Mouse (Mus musculus) heart, embryonic 15.5 days (tissue): ENCODE results near the gene Map10. TPM values are rescaled to one million over a fixed set of nuclear protein-coding genes. Genes with fewer than 3 reads are reported as not detected.
A peak's percentile ranks its signal among the peaks of the same experiment; 100 is the strongest.

ENCODE experiments used
- ATAC-seq: fragments of 200-750 bp; cut with Nextera tagmentation; replicated peaks from 2 replicates; pipeline ENCODE4 v1.8.0; 2017; ENCODE audit warnings: low read depth, moderate TSS enrichment; ENCODE audit not compliant: insufficient number of reproducible peaks, insufficient read depth, low FRiP score
- H3K27ac ChIP-seq: fragments of 300-500 bp; sonication (generic); 2 replicates; pipeline ENCODE4 v1.5.1; 2015; ENCODE audit warnings: mild to moderate bottlenecking, inconsistent platforms
- H3K27me3 ChIP-seq: fragments of 300-500 bp; sonication (generic); 2 replicates; pipeline ENCODE4 v1.6.1; 2015; ENCODE audit warnings: inconsistent platforms
- H3K36me3 ChIP-seq: fragments of 300-500 bp; sonication (generic); 2 replicates; pipeline ENCODE4 v1.6.1; 2015; ENCODE audit warnings: mild to moderate bottlenecking, inconsistent platforms
- H3K4me1 ChIP-seq: fragments of 300-500 bp; sonication (generic); replicated peaks from 2 replicates; pipeline ENCODE4 v1.6.1; 2015; ENCODE audit warnings: inconsistent platforms
- H3K4me2 ChIP-seq: fragments of 300-500 bp; sonication (generic); 2 replicates; pipeline ENCODE4 v1.6.1; 2015; ENCODE audit warnings: inconsistent platforms, mild to moderate bottlenecking, moderate library complexity
- H3K4me3 ChIP-seq: fragments of 300-500 bp; sonication (generic); 2 replicates; pipeline ENCODE4 v1.5.1; 2015; ENCODE audit warnings: mild to moderate bottlenecking, inconsistent platforms
- H3K9ac ChIP-seq: fragments of 300-500 bp; sonication (generic); 2 replicates; pipeline ENCODE4 v1.6.1; 2015; ENCODE audit warnings: mild to moderate bottlenecking, inconsistent platforms
- H3K9me3 ChIP-seq: fragments of 300-500 bp; sonication (generic); replicated peaks from 2 replicates; pipeline ENCODE4 v1.6.1; 2016; ENCODE audit warnings: inconsistent platforms
- whole genome bisulfite sequencing: fragments of 180-500 bp; shearing (Covaris S2); methylation state at CpG from one replicate; pipeline ENCODE4 v1.1.7; 2015; ENCODE audit warnings: mixed read lengths; 5-methylcytosine and 5-hydroxymethylcytosine counted together
- polyA plus RNA-seq: library from polyadenylated mRNA; unstranded; fragments of >200 nt; fragmentation: Nextera tagmentation; extraction: Ambion mirVana; gene quantifications from 2 replicates; pipeline ENCODE4 v1.2.1, GENCODE M21; 2015

Gene Map10
- polyA plus RNA-seq, 1 experiment from 2014 or later: 6.6 TPM

DNA sequence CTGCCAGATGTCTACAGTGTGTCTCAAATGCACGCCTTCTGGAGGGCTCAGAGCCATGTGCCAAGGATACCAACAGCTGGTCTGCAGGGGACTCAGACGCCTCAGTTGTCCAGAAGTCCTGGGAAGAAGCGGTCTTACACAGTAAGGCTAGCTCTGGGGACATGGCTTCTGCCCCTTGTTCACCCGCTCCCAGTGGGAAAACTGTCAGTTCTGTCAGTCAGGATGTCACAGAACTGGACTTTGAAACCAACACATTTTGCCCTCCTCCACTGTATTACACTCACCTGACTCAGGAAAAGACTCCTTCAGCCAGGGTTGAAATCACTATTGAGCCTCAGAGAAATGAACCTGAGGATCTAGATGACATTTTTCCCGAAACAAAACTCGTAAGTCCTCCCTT lies 802 bp downstream of the Map10 start:
- H3K4me2 ChIP-seq: peak overlapping the region; percentile 93
- WGBS: 94% methylated on average over 6 of the region's 6 CpGs

DNA sequence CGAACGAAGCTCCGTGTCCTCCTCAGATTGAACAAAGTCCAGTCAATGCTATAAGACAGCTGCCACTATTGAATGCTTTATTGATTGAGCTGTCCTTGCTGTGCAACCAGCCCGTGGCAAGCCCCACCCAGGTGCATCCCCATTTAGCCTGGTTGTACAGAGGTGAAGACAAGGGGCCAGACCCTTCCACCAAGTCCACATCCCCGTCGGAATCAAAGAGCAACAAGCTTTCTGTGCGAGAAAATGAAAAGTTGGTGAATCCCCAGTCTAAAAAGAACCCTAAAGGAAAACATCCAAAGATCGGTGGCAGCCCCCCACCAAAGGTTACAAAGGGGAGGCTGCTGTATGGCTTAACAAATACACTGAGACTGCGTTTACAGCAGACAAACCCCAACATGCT lies 1.3 kb downstream of the Map10 start:
- Histone ChIP-seq H3K36me3 (peaks cover 15% of the 10 kb centered on the region), H3K9me3 (no peaks in the 10 kb centered on the region; the same call in 1 of the 2 replicates), H3K4me2 (no peak overlapping the region), H3K27me3 (no peaks in the 10 kb centered on the region), H3K9ac (no peak overlapping the region), H3K27ac (no peak overlapping the region), H3K4me3 (no peak overlapping the region), H3K4me1 (peaks cover 24% of the 10 kb centered on the region)
- WGBS: 96% methylated on average over 9 of the region's 9 CpGs
- ATAC-seq: no peak

More for the DNA sequence above, 802 bp downstream of the Map10 start:
- H3K9ac ChIP-seq: no peak overlapping the region
- H3K4me1 ChIP-seq: peaks cover 28% of the 10 kb centered on the region
- H3K27me3 ChIP-seq: no peaks in the 10 kb centered on the region
- peak overlapping the region; percentile 70 for H3K4me3 ChIP-seq
- no peak overlapping the region for H3K27ac ChIP-seq
- H3K36me3 ChIP-seq: peaks cover 15% of the 10 kb centered on the region
- H3K9me3 ChIP-seq: no peaks in the 10 kb centered on the region; the same call in 1 of the 2 replicates
- ATAC-seq: no peak

DNA sequence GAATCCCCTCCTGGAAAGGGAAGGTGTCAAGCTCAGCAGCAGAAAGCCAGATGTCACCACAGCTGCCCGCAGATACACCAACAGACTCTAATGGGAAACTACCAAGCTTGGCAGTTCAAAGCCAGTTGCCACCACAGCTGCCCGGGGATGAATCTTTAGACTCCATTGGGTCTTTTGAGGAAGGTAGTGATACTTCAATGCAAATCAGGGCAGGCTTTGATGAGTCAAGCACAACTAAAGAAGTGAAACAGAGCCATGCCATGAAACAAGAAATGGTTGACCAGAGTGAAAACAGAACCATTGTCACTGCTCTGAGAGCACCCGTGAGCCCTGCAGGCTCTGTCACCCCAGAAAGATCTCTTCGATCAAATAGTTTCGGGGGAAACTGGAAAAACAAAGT lies 1.8 kb downstream of the Map10 start:
- no peak for ATAC-seq
- peaks cover 15% of the 10 kb centered on the region for H3K36me3 ChIP-seq
- 96% methylated on average over 5 of the region's 5 CpGs for WGBS
- no peaks in the 10 kb centered on the region; the same call in 1 of the 2 replicates for H3K9me3 ChIP-seq
- H3K4me1 ChIP-seq: peaks cover 21% of the 10 kb centered on the region
- H3K4me3 ChIP-seq: no peak overlapping the region
- no peak overlapping the region for H3K9ac ChIP-seq
- H3K4me2 ChIP-seq: no peak overlapping the region
- H3K27me3 ChIP-seq: no peaks in the 10 kb centered on the region
- H3K27ac ChIP-seq: no peak overlapping the region

DNA sequence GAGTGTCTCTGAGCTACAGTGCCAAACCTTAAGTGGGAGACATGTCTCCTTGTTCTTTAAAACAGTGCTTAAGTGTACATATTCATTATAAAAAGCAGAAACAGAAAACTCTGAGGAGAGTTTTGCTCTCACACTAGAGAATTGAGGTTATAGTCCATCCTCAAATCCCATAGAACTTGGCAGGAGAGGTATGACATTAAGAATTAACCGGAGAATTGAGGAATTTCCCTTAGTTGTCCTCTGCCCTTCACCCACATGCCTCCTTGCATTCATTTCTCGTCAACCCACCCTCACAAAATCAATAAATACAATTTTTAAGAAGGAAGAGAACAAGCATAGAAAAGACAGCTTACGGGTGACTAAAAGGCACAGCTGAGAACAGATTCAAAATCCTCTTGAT lies 6.2 kb downstream of the Map10 start:
- no peak overlapping the region for H3K27ac ChIP-seq
- no peak for ATAC-seq
- no peak overlapping the region for H3K4me2 ChIP-seq
- no peak overlapping the region for H3K9ac ChIP-seq
- H3K4me1 ChIP-seq: no peaks in the 10 kb centered on the region
- H3K27me3 ChIP-seq: no peaks in the 10 kb centered on the region
- no peak overlapping the region for H3K4me3 ChIP-seq
- 74% methylated on average over 3 of the region's 3 CpGs for WGBS
- peaks cover 15% of the 10 kb centered on the region for H3K36me3 ChIP-seq
- no peaks in the 10 kb centered on the region; the same call in 1 of the 2 replicates for H3K9me3 ChIP-seq

DNA sequence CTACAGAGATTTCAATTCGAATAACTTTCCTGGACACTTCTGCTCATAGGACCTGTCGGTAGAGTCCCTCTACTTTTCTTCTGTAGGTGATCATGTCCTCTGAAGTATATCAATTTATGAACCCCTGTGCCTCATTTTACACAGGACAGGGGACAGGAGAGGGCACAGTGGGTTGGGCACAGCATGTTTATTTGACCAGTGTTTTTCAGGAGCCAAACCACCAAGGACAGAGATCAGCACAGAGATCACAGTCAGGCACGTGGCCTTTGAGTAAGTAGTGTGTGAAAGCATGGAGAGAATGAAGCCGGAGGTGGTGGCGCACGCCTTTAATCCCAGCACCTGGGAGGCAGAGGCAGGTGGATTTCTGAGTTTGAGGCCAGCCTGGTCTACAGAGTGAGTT lies 7.9 kb downstream of the Map10 start:
- Histone ChIP-seq H3K4me2 (no peak overlapping the region), H3K9ac (no peak overlapping the region), H3K27me3 (no peaks in the 10 kb centered on the region), H3K4me1 (no peaks in the 10 kb centered on the region), H3K4me3 (no peak overlapping the region), H3K27ac (no peak overlapping the region), H3K36me3 (no peaks in the 10 kb centered on the region), H3K9me3 (no peaks in the 10 kb centered on the region)
- ATAC-seq: no peak
- WGBS: 85% methylated on average over 6 of the region's 6 CpGs

DNA sequence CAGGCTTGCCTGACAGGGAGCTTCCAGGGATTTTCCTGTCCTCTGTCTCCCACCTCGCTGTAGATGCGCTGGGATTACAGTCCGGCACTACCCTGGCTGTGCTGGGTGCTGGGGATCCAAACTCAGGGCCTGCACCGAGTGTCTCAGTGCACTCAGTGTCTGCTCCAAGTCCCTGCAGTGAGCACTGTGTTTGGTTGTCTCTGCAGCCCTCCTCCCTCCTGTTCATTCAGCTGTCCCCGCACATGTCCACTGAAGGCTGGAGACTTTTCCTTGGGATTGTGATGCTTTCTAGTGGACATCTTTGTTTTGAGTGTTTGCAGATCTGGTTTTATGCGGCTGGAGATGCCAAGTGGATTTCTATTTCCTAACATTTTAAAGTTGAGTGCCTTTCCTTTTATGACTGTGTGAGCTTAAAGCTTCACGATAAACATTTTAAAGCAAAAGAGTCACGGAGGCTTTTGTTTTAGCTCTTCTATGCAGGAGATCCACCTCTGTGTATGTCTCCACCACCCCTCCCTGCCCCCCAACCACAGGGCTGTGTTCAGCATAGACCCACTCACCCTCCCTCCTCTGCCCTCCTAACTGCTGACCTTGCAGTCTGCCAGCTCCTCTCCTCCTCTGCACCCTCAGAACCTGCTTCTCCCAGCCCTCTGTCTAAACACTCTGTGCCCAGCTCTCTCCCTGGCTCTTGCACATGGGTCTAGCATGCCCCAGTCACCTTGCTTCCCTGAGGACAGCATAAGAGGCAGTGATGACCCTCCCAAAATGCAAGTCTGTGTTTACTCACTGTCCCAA lies 9.4 kb downstream of the Map10 start:
- H3K4me3 ChIP-seq: no peak overlapping the region
- no peaks in the 10 kb centered on the region for H3K4me1 ChIP-seq
- no peak overlapping the region for H3K4me2 ChIP-seq
- WGBS: 78% methylated on average over 8 of the region's 8 CpGs
- no peak overlapping the region for H3K9ac ChIP-seq
- H3K27me3 ChIP-seq: no peaks in the 10 kb centered on the region
- H3K36me3 ChIP-seq: no peaks in the 10 kb centered on the region
- no peaks in the 10 kb centered on the region for H3K9me3 ChIP-seq
- H3K27ac ChIP-seq: no peak overlapping the region
- ATAC-seq: no peak

DNA sequence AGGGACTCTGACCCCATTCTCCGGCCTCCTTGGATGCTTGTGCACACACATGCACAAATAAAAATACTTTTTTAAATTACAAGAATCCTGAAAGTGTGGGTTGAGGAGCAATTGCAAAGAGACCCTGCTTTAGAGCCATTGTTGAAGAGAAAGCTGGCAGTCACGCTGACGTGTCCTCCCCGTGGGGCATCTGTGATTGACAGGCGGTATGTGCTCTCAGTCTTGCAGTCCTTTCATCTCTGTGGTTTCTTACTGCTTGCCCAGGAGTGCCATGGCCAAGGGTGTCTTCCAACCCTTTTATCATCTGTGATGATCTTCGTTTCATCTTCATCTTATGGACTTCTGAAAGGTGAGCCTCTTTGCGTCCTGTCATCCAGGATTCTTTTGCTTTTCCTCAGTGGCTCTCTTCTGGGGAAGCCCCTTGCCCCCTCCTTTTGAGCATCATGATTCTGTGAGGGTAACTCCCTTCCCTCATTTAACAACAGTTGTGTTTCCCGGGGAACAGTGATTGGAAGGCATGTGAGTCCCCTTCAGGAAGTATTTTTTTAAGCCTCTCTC lies 11.3 kb downstream of the Map10 start:
- H3K36me3 ChIP-seq: no peaks in the 10 kb centered on the region
- H3K9me3 ChIP-seq: no peaks in the 10 kb centered on the region
- H3K4me3 ChIP-seq: no peak overlapping the region
- H3K4me2 ChIP-seq: no peak overlapping the region
- no peaks in the 10 kb centered on the region for H3K27me3 ChIP-seq
- H3K4me1 ChIP-seq: peaks cover 9% of the 10 kb centered on the region
- no peak overlapping the region for H3K27ac ChIP-seq
- ATAC-seq: no peak
- WGBS: 46% methylated on average over 8 of the region's 8 CpGs
- H3K9ac ChIP-seq: no peak overlapping the region

DNA sequence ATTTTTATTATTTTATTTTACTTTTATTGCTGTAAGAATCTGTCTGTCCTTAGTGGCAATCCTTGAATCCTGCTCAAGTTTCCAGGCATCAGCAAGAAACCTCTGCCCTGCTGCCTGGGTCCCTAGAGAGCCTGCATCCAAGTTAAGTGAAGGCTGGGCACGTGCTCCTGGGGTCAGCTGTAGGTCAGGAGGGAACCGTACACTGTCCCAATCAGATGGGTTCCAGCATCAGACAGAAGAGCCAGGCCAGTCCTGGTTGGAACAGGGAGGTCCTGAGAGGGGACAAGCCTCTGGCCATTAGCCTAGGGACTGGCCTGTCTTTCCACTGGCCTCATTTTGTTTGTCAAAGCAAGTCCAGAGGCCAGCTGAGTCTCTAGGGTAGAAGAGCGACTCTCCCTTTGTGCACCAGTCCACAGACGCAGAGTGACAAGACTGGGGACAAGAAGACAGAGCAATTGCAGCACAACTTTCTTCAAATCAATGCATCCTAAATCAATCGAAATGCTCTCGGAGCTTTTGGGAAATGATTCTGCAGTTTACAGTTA lies 15.7 kb downstream of the Map10 start:
- WGBS: 56% methylated on average over 6 of the region's 6 CpGs
- Histone ChIP-seq H3K4me2 (no peak overlapping the region), H3K36me3 (no peaks in the 10 kb centered on the region), H3K9ac (no peak overlapping the region), H3K27ac (no peak overlapping the region), H3K4me3 (no peak overlapping the region), H3K27me3 (no peaks in the 10 kb centered on the region), H3K4me1 (peaks cover 19% of the 10 kb centered on the region), H3K9me3 (no peaks in the 10 kb centered on the region)
- ATAC-seq: no peak

DNA sequence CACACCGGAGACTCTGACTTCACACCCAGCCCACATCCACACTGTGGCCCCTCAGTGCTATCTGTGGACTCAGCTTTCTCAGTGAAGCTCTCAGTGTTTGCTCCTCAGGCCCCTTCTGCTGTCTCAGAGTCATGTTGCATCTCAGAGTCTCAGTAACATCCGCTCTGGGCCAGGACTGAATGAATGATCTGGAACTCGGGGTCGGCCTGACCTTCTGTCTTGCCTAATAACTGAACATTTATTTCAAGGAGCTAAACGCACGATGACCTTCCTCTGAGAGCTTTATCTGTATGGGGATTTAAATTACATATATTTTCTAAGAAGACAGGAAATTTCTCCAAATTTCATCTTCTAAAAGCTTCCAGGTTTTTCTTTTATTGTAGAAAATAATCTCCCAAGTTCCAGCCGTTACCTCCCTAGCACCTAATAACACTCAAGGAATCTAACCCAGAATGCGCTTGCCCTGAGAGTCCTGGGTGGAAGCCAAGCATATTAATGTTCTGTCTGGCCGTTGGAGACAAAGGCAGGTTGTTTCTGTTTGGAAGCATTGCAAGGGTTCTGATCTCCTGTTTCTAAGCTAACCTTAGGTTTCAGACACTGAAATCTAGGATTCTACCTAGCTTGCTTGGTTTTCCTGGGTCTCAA lies 16.7 kb downstream of the Map10 start:
- Histone ChIP-seq H3K4me3 (no peak overlapping the region), H3K4me2 (no peak overlapping the region), H3K9me3 (no peaks in the 10 kb centered on the region), H3K27ac (peak overlapping the region; percentile 32), H3K27me3 (no peaks in the 10 kb centered on the region), H3K36me3 (no peaks in the 10 kb centered on the region), H3K9ac (no peak overlapping the region), H3K4me1 (peaks cover 22% of the 10 kb centered on the region)
- no peak for ATAC-seq
- 52% methylated on average over 9 of the region's 9 CpGs for WGBS

DNA sequence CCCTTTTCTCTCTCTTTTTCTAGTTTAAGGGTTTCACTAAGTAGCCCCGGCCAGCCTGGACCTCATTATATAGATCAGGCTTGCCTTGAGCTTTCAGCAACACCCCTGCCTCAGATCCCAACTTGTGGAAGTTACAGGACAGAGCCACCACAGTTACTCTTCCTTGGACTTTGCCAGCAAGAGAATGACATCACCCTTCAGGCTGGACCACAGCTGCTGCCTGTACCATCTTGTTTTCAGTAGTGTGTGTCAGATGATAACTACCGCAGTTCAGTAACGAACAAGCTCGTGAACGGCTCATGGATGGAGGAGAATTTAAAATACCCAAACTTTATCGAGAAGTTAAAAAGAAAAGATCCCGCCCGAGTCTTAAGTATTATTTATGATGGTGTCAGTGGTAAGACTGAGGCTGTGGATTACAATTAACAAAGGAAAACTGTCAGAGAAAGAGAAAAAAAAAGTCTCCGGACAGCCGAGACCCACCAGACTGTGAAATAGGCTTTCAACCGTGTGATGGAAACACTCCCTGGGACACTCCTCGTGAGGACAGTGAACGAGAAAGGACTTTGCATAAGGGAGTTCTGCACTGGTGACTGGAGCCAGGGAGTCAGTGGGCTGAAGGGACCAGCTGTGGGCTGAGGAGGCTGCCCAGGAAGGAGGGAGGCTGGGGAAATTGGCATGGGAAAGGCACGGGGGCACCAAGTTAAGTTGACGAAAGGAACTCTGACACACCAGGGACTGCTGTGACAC lies 20.7 kb downstream of the Map10 start:
- no peaks in the 10 kb centered on the region for H3K9me3 ChIP-seq
- 67% methylated on average over 15 of the region's 15 CpGs for WGBS

DNA sequence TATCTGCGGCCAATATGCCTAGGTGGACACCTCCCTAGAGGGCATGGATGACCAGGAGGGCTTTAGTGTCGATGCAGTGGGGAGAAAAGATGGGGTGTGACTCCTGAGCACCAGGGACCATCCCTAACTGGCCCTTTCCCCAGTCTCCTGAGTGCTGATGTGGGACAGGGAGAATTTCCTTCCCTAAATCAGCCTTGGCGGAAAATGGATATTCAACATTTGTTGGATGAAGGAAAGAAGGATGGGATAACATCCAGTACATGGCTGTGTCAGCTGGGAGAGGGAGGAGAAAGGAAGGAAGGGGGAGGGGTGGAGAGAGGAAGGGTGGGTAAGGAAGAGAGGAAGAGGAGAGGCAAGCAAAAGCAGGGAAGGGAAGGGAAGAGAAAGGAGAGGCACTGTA lies 21.3 kb downstream of the Map10 start:
- Histone ChIP-seq H3K9me3 (no peaks in the 10 kb centered on the region), H3K27ac (no peak overlapping the region), H3K9ac (no peak overlapping the region), H3K4me3 (no peak overlapping the region), H3K27me3 (no peaks in the 10 kb centered on the region), H3K36me3 (no peaks in the 10 kb centered on the region), H3K4me1 (peaks cover 15% of the 10 kb centered on the region), H3K4me2 (no peak overlapping the region)
- 71% methylated on average over 3 of the region's 3 CpGs for WGBS
- ATAC-seq: no peak

More for the DNA sequence above, 20.7 kb downstream of the Map10 start:
- H3K27ac ChIP-seq: no peak overlapping the region
- no peaks in the 10 kb centered on the region for H3K36me3 ChIP-seq
- H3K27me3 ChIP-seq: no peaks in the 10 kb centered on the region
- H3K4me1 ChIP-seq: peaks cover 21% of the 10 kb centered on the region
- H3K4me3 ChIP-seq: no peak overlapping the region
- H3K4me2 ChIP-seq: no peak overlapping the region
- no peak for ATAC-seq
- H3K9ac ChIP-seq: no peak overlapping the region
